Mouse (Mus musculus): ENCODE results near the gene Tdrd1. TPM values are rescaled to one million over a fixed set of nuclear protein-coding genes. Genes with fewer than 3 reads are reported as not detected.
"Not testable (repeated sequence)": the region's sequence is repeated elsewhere in the genome, so short reads cannot be mapped to it uniquely, and the experiment has no call there.

The Tdrd1 gene
- not detected in 2 replicates for polyA plus RNA-seq (2012; ENCODE audit: insufficient read depth, insufficient read length, missing spikeins)

DNA sequence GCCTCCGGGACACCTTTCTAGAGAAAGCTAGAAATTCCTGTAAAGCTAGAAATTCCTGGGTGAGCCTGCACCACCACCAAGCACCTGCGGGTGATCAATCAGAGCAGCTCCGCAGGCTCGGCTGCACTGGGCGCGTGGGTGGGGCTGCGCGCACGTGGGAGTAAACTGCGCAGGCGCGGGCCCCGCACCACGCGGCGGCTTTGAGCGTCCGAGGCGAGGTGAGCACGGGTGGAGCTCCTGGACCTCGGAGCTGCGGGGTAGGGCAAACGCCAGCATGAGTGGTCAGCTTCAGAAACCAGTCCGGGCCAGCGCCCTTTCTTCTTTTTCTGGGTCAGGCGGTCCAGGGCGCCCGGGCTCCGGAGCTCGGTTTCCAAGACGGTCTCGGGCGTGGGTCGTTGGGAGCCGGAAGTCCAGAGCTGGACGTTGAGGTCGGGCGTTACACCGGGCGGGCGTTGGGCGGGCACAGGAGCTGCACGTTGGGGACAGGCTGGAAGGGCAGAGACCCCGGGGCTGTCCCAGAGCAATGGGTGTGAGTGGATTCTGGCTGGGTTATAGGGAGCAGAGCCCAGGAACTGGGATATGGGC lies at the start of gene Tdrd1:
Gene Tdrd1, plus strand, starts transcription at position 163 of the 585 bp plus-strand sequence.
- Histone ChIP-seq H3K27ac (ENCODE audit: insufficient read depth, low read depth, low read length) (no peak within 1 kb of the TSS), H3K4me1 (ENCODE audit: control insufficient read depth, insufficient read depth, low read length) (no peaks in the 10 kb centered on the region), H3K4me3 (ENCODE audit: insufficient read depth, low read length) (no peak within 1 kb of the TSS)
- TF ChIP-seq CTCF (IDR thresholded peaks at IDR 0.05; ENCODE audit: low read depth, low read length) = no peak
- TF ChIP-seq POLR2A (IDR thresholded peaks at IDR 0.05; ENCODE audit: borderline replicate concordance, low read depth, low read length) = no peak

DNA sequence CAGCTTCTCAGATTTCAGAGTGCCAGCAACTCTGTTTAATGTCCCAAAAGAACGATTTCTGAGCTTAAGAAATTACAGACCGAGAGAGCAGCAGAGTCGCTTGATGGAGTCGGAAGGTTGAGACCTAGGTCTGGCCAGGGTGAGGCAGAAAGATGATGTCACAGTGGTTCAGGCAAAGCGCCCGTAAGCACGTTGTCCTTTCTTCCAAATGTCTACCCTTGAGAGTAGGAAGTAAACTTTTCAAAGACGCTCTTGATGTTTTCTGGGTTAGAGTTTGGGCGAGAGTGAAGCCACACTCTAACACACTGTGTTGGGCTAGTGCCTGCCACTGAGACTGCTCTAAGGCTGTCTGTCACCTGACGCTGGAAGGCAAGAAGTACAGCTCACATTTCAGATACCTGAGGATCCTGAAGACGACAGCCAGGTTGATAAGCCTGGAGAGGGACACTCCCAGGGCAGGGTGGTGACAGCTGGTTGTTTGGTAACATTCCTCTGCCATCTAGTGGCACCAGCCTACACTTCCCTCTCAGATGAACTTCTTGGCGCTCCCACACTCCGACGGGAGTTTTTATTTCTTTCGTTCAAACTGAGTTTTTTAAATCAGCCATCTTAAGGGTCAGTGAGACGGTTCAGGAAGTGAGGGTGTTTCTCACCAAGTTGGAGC lies 49.2 kb upstream of the Tdrd1 start:
- Histone ChIP-seq H3K27ac (ENCODE audit: insufficient read depth, low read depth, low read length) (no peak overlapping the region), H3K4me3 (ENCODE audit: insufficient read depth, low read length) (no peak overlapping the region), H3K4me1 (ENCODE audit: control insufficient read depth, insufficient read depth, low read length) (peaks cover 29% of the 10 kb centered on the region)
- TF ChIP-seq CTCF (IDR thresholded peaks at IDR 0.05; ENCODE audit: low read depth, low read length) (peak; percentile 84), POLR2A (IDR thresholded peaks at IDR 0.05; ENCODE audit: borderline replicate concordance, low read depth, low read length) (no peak)

DNA sequence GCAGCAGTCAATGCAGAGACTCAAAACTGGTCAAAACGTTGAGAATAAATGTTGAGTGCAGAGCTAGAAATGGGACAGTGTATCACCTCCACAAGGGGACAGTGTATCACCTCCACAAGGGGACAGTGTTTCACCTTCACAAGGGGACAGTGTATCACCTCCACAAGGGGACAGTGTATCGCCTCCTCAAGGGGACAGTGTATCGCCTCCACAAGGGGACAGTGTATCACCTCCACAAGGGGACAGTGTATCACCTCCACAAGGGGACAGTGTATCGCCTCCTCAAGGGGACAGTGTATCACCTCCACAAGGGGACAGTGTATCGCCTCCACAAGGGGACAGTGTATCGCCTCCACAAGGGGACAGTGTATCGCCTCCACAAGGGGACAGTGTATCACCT lies 47.5 kb upstream of the Tdrd1 start:
- H3K27ac ChIP-seq (ENCODE audit: insufficient read depth, low read depth, low read length); H3K4me3 ChIP-seq (ENCODE audit: insufficient read depth, low read length): not testable (repeated sequence)
- peaks cover 18% of the 10 kb centered on the region for H3K4me1 ChIP-seq (ENCODE audit: control insufficient read depth, insufficient read depth, low read length)

DNA sequence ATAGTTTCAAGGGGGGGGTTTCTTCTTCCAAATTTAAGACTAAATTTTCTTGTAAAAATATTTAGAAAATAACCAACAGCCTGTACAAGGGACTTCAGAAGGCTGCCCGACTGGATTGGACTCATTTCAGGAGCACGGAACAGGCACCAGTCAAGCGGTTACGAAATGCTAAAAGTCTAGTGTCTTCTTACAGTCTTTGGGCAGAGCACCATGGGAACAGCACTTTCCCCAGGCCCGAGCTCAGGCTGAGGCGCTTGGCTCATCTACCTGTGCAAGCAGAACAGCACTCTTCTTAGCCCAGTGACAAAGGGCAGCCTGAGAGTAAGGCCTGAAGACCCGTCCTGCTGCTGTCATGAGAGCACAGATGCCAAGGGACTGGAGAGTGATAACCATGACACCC lies 38.1 kb upstream of the Tdrd1 start:
- no peak for TF ChIP-seq POLR2A (IDR thresholded peaks at IDR 0.05; ENCODE audit: borderline replicate concordance, low read depth, low read length)
- no peak for TF ChIP-seq CTCF (IDR thresholded peaks at IDR 0.05; ENCODE audit: low read depth, low read length)
- no peak overlapping the region for H3K27ac ChIP-seq (ENCODE audit: insufficient read depth, low read depth, low read length)
- no peaks in the 10 kb centered on the region for H3K4me1 ChIP-seq (ENCODE audit: control insufficient read depth, insufficient read depth, low read length)
- H3K4me3 ChIP-seq (ENCODE audit: insufficient read depth, low read length) = no peak overlapping the region

DNA sequence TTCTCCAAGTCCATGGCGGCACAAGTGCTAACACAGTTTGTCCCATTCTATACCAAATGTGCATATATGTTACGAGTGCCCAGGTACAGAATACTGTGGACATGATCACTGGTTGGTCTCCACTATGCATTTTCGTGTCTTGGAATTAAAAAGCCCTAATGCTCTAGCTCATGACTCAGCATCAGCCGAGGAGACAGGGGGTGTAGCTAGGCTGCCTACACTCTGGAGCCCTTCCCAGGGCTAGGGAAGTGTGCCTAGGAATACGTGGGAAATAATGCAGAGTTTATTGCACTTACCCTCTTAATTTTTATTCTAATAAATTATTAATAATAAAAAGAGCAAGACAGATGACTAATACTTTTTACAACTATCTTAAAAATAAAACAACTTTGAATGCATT lies 37.1 kb upstream of the Tdrd1 start:
- Histone ChIP-seq H3K4me1 (ENCODE audit: control insufficient read depth, insufficient read depth, low read length) (no peaks in the 10 kb centered on the region), H3K4me3 (ENCODE audit: insufficient read depth, low read length) (no peak overlapping the region), H3K27ac (ENCODE audit: insufficient read depth, low read depth, low read length) (no peak overlapping the region)
- TF ChIP-seq CTCF (IDR thresholded peaks at IDR 0.05; ENCODE audit: low read depth, low read length) = no peak
- no peak for TF ChIP-seq POLR2A (IDR thresholded peaks at IDR 0.05; ENCODE audit: borderline replicate concordance, low read depth, low read length)

DNA sequence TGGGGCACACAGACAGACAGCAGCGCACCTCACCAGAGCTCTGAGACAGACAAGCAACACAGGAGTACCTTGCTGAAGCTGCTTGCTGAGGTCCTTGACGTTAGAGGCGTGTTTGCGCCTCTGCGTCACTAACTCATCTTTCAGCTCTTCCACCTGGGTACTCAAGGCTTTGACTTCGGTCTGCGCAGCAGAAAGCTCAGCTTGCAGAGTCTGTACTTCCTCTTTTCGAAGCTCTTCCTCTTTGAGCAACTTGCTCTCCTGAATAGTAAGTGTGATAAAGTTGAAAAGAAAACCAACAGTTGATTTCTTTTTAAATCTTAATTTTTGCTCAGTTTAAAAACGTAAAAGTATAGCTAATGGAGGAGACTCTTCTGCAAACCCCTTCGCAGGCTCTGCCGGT lies 28.6 kb upstream of the Tdrd1 start:
- H3K4me3 ChIP-seq (ENCODE audit: insufficient read depth, low read length) = no peak overlapping the region
- TF ChIP-seq POLR2A (IDR thresholded peaks at IDR 0.05; ENCODE audit: borderline replicate concordance, low read depth, low read length) = no peak
- TF ChIP-seq CTCF (IDR thresholded peaks at IDR 0.05; ENCODE audit: low read depth, low read length) = no peak
- no peak overlapping the region for H3K27ac ChIP-seq (ENCODE audit: insufficient read depth, low read depth, low read length)
- H3K4me1 ChIP-seq (ENCODE audit: control insufficient read depth, insufficient read depth, low read length) = peaks cover 30% of the 10 kb centered on the region

DNA sequence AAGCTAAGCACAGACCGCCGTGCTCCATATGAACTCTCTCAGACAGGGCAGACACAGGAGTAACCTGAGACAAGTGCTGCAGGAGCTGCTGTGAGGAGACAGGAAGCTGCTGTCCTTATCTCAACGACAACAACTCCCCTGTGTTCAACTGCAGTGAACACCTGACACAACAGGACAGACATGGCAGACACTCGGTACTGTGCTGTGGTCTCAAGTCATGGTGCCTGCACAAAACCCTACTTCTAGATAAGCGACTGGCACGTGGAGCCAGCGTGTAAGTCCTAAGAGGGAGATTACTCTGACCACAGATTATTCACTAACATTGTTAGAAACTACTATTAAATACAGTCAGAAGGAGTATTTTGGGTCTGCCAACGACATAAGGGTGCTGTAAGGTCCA lies 25.8 kb upstream of the Tdrd1 start:
- peak overlapping the region; percentile 72 for H3K27ac ChIP-seq (ENCODE audit: insufficient read depth, low read depth, low read length)
- peaks cover 41% of the 10 kb centered on the region for H3K4me1 ChIP-seq (ENCODE audit: control insufficient read depth, insufficient read depth, low read length)
- H3K4me3 ChIP-seq (ENCODE audit: insufficient read depth, low read length) = no peak overlapping the region
- TF ChIP-seq CTCF (IDR thresholded peaks at IDR 0.05; ENCODE audit: low read depth, low read length) (no peak), POLR2A (IDR thresholded peaks at IDR 0.05; ENCODE audit: borderline replicate concordance, low read depth, low read length) (no peak)

DNA sequence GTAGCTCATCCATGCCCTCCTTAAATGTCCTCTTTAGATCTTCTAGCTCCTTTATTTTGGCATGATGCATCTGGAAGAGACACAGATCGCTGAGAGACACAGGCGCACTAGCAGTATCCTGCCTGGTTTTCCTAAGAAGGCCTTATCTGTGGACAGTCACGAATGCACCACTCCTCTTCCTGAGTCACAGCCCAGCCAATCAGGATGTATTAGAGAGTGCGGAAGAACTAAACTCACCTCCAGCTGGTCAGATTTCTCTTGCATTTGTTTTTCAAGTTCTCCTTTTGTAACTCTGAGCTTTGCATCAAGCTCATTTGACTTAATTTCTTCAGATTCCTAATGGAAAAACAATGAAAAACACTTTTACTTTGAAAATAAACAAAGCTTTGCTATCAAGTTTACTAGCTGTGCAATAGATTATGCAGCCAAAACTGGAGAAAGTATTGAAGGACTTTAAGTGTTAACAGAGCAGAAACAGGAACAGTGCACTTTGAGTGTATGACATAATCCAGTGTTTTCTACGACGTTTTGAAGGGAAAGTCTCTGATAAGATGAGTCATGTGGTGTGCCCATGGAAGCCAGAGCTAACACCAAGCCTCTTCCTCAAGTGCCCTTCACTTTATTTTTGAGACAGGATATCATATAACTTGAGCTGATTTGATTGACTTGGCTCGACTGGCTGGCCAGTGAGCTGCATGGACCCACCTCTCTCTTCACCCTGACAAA lies 24.9 kb upstream of the Tdrd1 start:
- TF ChIP-seq POLR2A (IDR thresholded peaks at IDR 0.05; ENCODE audit: borderline replicate concordance, low read depth, low read length) (no peak), CTCF (IDR thresholded peaks at IDR 0.05; ENCODE audit: low read depth, low read length) (no peak)
- peak overlapping the region; percentile 72 for H3K27ac ChIP-seq (ENCODE audit: insufficient read depth, low read depth, low read length)

DNA sequence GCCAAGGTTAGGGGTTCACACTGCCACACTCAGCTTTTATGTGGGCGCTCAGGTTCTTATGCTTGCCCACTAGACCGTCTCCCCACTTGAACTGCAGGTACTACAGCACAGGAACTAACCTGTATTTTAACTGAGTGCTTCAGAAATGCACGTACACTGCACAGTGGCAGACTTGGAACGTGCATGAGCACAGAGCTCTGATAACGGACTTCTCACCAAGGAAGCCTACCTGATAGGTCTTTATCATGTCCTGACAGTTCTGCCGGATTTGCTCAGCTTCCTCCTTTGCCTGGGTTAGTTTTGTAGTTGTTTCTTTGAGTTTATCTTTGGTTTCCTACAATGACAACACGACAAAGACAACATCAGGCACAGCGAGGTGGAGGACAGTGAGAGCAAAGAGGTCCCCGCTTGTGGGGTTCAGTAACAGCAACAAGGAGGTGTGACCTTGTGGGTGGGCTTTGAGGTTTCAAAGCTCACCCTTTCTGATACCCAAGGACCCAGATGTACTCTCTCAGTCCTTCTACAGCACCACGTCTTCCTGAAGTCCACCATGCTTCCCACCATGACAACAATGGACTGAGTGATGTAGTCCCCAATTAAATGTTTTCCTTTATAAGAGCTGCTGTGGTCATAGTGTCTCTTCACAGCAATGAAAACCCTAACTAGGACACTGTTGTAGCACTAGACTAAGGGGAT lies 24.2 kb upstream of the Tdrd1 start:
- Histone ChIP-seq H3K4me1 (ENCODE audit: control insufficient read depth, insufficient read depth, low read length) (peaks cover 41% of the 10 kb centered on the region), H3K4me3 (ENCODE audit: insufficient read depth, low read length) (peak overlapping the region; percentile 0; the same call in 1 of the 2 replicates), H3K27ac (ENCODE audit: insufficient read depth, low read depth, low read length) (peak overlapping the region; percentile 66)
- no peak for TF ChIP-seq POLR2A (IDR thresholded peaks at IDR 0.05; ENCODE audit: borderline replicate concordance, low read depth, low read length)
- no peak for TF ChIP-seq CTCF (IDR thresholded peaks at IDR 0.05; ENCODE audit: low read depth, low read length)

More for the DNA sequence above, 24.9 kb upstream of the Tdrd1 start:
- Histone ChIP-seq H3K4me3 (ENCODE audit: insufficient read depth, low read length) (peak overlapping the region; percentile 28; the same call in 1 of the 2 replicates), H3K4me1 (ENCODE audit: control insufficient read depth, insufficient read depth, low read length) (peaks cover 41% of the 10 kb centered on the region)

Measured in bone marrow macrophage, adult 2 months (primary cell).